Mouse (Mus musculus): ENCODE data around the gene Catsperd. TPM values are rescaled to one million over a fixed set of nuclear protein-coding genes. Genes with fewer than 3 reads are reported as not detected.

Catsperd gene
- total RNA-seq, 2 experiments from 2014 or later = 0.87 to 1.3 TPM

Other genes with a start within 250 kb of the Catsperd start
- 100 to 1,000 TPM; 817 to 911 TPM for gene Ptprs, start 151.7 kb upstream of the Catsperd start, total RNA-seq (2021)
- not detected for gene Znrf4, start 115.7 kb upstream of the Catsperd start, total RNA-seq (2021)
- 1 to 10 TPM; 1.5 to 1.7 TPM for gene Gm20219, start 73.8 kb upstream of the Catsperd start, total RNA-seq (2021)
- gene Safb2, start 43.6 kb upstream of the Catsperd start, total RNA-seq (2021) = 100 to 1,000 TPM; 122 to 141 TPM
- gene Safb, start 43.3 kb upstream of the Catsperd start, total RNA-seq (2021) = 100 to 1,000 TPM; 147 to 185 TPM
- gene 2410015M20Rik, start 18.4 kb upstream of the Catsperd start, total RNA-seq (2021) = 100 to 1,000 TPM; 137 to 175 TPM
- gene Rpl36, start 14.7 kb upstream of the Catsperd start, total RNA-seq (2021) = 100 to 1,000 TPM; 454 to 456 TPM
- gene Lonp1, start 1.3 kb upstream of the Catsperd start, total RNA-seq (2021) = 10 to 100 TPM; 63.8 to 71.7 TPM
- 10 to 100 TPM; 84.9 to 91.7 TPM for gene Ranbp3, start 45.2 kb downstream of the Catsperd start, total RNA-seq (2021)
- 100 to 1,000 TPM; 262 to 265 TPM for gene Ndufa11, start 89.6 kb downstream of the Catsperd start, total RNA-seq (2021)
- gene Vmac, start 89.9 kb downstream of the Catsperd start, total RNA-seq (2021) = 10 to 100 TPM in 1 of 2 experiments, 1 to 10 TPM in 1; 9.7 to 12.5 TPM
- 1 to 10 TPM; 1.6 to 2.3 TPM for gene Nrtn, start 129.4 kb downstream of the Catsperd start, total RNA-seq (2021)
- gene Dus3l, start 136.6 kb downstream of the Catsperd start, total RNA-seq (2021) = 10 to 100 TPM; 66.7 to 72.0 TPM
- gene Prr22, start 142.1 kb downstream of the Catsperd start, total RNA-seq (2021) = under 1 TPM; 0.27 to 0.71 TPM
- gene Rfx2, start 202.9 kb downstream of the Catsperd start, total RNA-seq (2021) = 1 to 10 TPM; 4.1 to 4.4 TPM
- gene Acsbg2, start 246.3 kb downstream of the Catsperd start, total RNA-seq (2021) = not detected
- under 1 TPM; 0.11 to 0.39 TPM for gene 1700061G19Rik, start 247.3 kb downstream of the Catsperd start, total RNA-seq (2021)

All from layer of hippocampus, postnatal 10 days (tissue).